Mouse (Mus musculus) heart, adult 2 months (tissue): ENCODE results near the gene Abhd6. TPM values are rescaled to one million over a fixed set of nuclear protein-coding genes. Genes with fewer than 3 reads are reported as not detected.
A peak's percentile ranks its signal among the peaks of the same experiment; 100 is the strongest.

ENCODE experiments used
- DNase-seq, 2 experiments: peaks; one replicate each; pipeline ENCODE4 v3.0.0; 2021
- H3K27ac ChIP-seq: fragments of 200-600 bp; 2 replicates; pipeline ENCODE4 v1.8.1; 2022
- H3K27me3 ChIP-seq: fragments of 200-500 bp; 2 replicates; pipeline ENCODE4 v1.6.1; 2012; ENCODE audit warnings: mild to moderate bottlenecking, low read length, inconsistent platforms, mixed read lengths; ENCODE audit not compliant: control insufficient read depth, insufficient read depth
- H3K36me3 ChIP-seq: fragments of 200-500 bp; 2 replicates; pipeline ENCODE4 v1.6.1; 2012; ENCODE audit warnings: low read length, inconsistent platforms; ENCODE audit not compliant: control insufficient read depth, insufficient read depth
- H3K4me1 ChIP-seq: fragments of 200-500 bp; 2 replicates; pipeline ENCODE4 v1.6.1; 2011; ENCODE audit warnings: low read length; ENCODE audit not compliant: control insufficient read depth, insufficient read depth
- H3K4me3 ChIP-seq: fragments of 200-600 bp; 2 replicates; pipeline ENCODE4 v1.8.1; 2022
- H3K79me2 ChIP-seq: fragments of 200-500 bp; replicated peaks from 2 replicates; pipeline ENCODE4 v1.6.1; 2012; ENCODE audit warnings: mild to moderate bottlenecking, inconsistent platforms, low read length, moderate library complexity, mixed read lengths; ENCODE audit not compliant: control insufficient read depth, insufficient read depth
- H3K9ac ChIP-seq: fragments of 200-500 bp; 2 replicates; pipeline ENCODE4 v1.6.1; 2012; ENCODE audit warnings: low read depth, mild to moderate bottlenecking, control low read depth, inconsistent platforms, low read length, mixed read lengths
- CTCF ChIP-seq: fragments of 200-600 bp; IDR thresholded peaks from 2 replicates; pipeline ENCODE4 v1.8.1; 2022; ENCODE audit warnings: antibody characterized with exemption, mild to moderate bottlenecking, moderate library complexity
- EP300 ChIP-seq: fragments of 200-500 bp; IDR thresholded peaks from 2 replicates; pipeline ENCODE4 v1.6.1; 2011; ENCODE audit warnings: low read depth, low read length, control low read depth; ENCODE audit not compliant: insufficient read depth
- POLR2A ChIP-seq: fragments of 200-500 bp; IDR thresholded peaks from 2 replicates; pipeline ENCODE4 v1.6.1; 2011; ENCODE audit warnings: mild to moderate bottlenecking, low read depth, low read length, control low read depth; ENCODE audit not compliant: insufficient read depth
- WGBS: fragments of 180-500 bp; shearing (Covaris S2); methylation state at CpG from one replicate; pipeline ENCODE4 v1.1.7; 2018; 5-methylcytosine and 5-hydroxymethylcytosine counted together
- intact Hi-C: fragments of 180-260 bp; cut with DNase I; formaldehyde crosslinking; loops from one replicate; pipeline ENCODE4 v1.15.1; 2025
- polyA plus RNA-seq: library from polyadenylated mRNA; depleted of rRNA; stranded (reverse); fragments of >200 nt; gene quantifications from 2 replicates; pipeline ENCODE4 v1.2.3, GENCODE M21; 2012
- total RNA-seq, 2 experiments: library from RNA; stranded (reverse); gene quantifications; 2 replicates each; pipeline ENCODE4 v1.2.3; 2021

Abhd6 gene
- total and polyA plus RNA-seq, 3 experiments = 8.9 to 13.7 (median 12.4) TPM

DNA sequence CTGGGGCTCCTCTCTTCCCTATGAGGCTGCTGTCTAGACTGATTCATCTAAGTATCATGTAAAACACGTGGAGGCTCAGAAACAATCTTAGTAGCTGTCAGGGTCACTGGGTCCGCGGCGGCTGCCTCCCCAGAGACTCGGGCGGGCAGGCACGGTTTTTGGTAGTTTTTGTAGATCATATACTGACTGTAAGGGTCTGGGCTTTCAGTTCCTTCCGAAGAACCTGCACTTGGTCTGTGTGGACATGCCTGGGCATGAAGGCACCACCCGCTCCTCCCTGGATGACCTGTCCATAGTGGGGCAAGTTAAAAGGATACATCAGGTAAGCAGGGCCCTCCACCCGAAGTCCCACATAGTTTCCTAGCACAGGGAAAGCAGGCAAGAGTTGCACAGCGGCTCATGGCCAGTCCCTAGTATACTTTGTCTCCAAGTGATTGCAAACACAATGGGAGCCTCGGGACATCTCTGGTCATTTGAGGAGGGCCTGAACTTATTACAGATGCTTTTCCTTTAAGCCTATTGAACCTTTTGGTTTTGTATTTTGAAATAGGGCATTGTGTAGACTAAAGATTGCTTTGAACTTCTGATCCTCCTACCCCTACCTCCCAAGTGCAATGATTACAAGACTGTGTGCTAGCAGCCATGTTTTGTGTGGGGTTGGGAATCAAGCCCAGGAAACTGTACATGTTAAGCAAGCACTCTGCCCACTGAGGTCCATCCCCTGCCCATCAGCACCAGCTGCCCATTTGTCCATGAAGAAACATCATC, 38.4 kb downstream of the Abhd6 start:
- TF ChIP-seq EP300 = no peak
- no peak for TF ChIP-seq POLR2A
- no peak for TF ChIP-seq CTCF
- H3K27ac ChIP-seq = no peak overlapping the region
- no peaks in the 10 kb centered on the region for H3K79me2 ChIP-seq
- no peak overlapping the region for H3K4me3 ChIP-seq
- 91% methylated on average over 12 of the region's 12 CpGs for WGBS
- peaks cover 3% of the 10 kb centered on the region; the same call in 1 of the 2 replicates for H3K4me1 ChIP-seq
- H3K9ac ChIP-seq = no peak overlapping the region
- intact Hi-C loops = loop anchor here (5.0 kb wide), 1 partner anchor 224 kb away; the partner anchor contains the start of gene Flnb
- no peaks in the 10 kb centered on the region for H3K36me3 ChIP-seq
- no peaks in the 10 kb centered on the region for H3K27me3 ChIP-seq
- DNase-seq = no peak

DNA sequence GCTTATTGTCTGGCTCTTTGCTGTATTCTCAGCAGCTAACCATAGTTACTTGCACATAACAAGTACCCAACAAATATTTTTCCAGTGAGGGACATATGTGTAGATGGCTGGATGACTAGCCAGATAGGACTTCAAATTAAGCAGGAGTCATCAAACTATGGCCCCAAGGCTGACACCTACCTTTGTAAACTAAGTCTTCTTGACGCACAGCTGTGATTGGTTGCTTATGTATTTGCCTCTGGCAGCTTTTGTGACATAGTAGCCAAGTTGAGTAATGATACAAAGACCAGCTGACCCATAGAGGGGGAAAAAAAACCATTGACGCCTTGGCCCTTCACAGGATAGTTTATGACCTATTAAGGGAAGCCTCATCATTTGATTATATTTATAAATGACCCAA, 39.4 kb downstream of the Abhd6 start:
- WGBS = 91% methylated on average over 2 of the region's 2 CpGs
- no peaks in the 10 kb centered on the region for H3K79me2 ChIP-seq
- H3K36me3 ChIP-seq = no peaks in the 10 kb centered on the region
- no peak overlapping the region for H3K9ac ChIP-seq
- peaks cover 3% of the 10 kb centered on the region; the same call in 1 of the 2 replicates for H3K4me1 ChIP-seq
- H3K27ac ChIP-seq = no peak overlapping the region
- no peak for DNase-seq
- no peak for TF ChIP-seq CTCF
- TF ChIP-seq POLR2A = no peak
- TF ChIP-seq EP300 = no peak
- H3K27me3 ChIP-seq = no peaks in the 10 kb centered on the region
- no peak overlapping the region for H3K4me3 ChIP-seq
- intact Hi-C loops = loop anchor here (5.0 kb wide), 1 partner anchor 225 kb away; the partner anchor contains the start of gene Flnb

- no peaks in the 10 kb centered on the region for H3K79me2 ChIP-seq
- no peak for TF ChIP-seq EP300
- TF ChIP-seq POLR2A = no peak
- peaks cover 3% of the 10 kb centered on the region; the same call in 1 of the 2 replicates for H3K4me1 ChIP-seq
- intact Hi-C loops = loop anchor here (5.0 kb wide), 1 partner anchor 225 kb away; the partner anchor contains the start of gene Flnb
- no peaks in the 10 kb centered on the region for H3K36me3 ChIP-seq
- no peak overlapping the region for H3K27ac ChIP-seq
- no peak overlapping the region for H3K4me3 ChIP-seq
- H3K27me3 ChIP-seq = no peaks in the 10 kb centered on the region
- WGBS = 96% methylated on average over 9 of the region's 9 CpGs
- no peak overlapping the region for H3K9ac ChIP-seq
- no peak for DNase-seq
Measured at GRCm38 (mm10) chr14:8042577-8042976, 39.9 kb downstream of the Abhd6 start.

GRCm38 (mm10) chr14:8044330-8044729, 41.6 kb downstream of the Abhd6 start:
- peaks cover 3% of the 10 kb centered on the region; the same call in 1 of the 2 replicates for H3K4me1 ChIP-seq
- intact Hi-C loops = loop anchor here (1.0 to 5.0 kb wide), 3 partner anchors 47 to 227 kb away; partner anchors contain the start of gene Flnb
- WGBS = 59% methylated on average over 8 of the region's 8 CpGs
- H3K4me3 ChIP-seq = no peak overlapping the region
- no peak overlapping the region for H3K27ac ChIP-seq
- no peak overlapping the region for H3K9ac ChIP-seq
- DNase-seq = peak in 1 of 2 experiments; percentile 10
- H3K36me3 ChIP-seq = no peaks in the 10 kb centered on the region
- peak; percentile 80 for TF ChIP-seq CTCF
- TF ChIP-seq POLR2A = no peak
- H3K27me3 ChIP-seq = no peaks in the 10 kb centered on the region
- no peaks in the 10 kb centered on the region for H3K79me2 ChIP-seq

- TF ChIP-seq EP300 (no peak), POLR2A (no peak), CTCF (no peak)
- 87% methylated on average over 6 of the region's 6 CpGs for WGBS
- no peak overlapping the region for H3K9ac ChIP-seq
- intact Hi-C loops = loop anchor here (1.0 to 5.0 kb wide), 3 partner anchors 47 to 227 kb away; partner anchors contain the start of gene Flnb
- no peak for DNase-seq
- H3K27ac ChIP-seq = no peak overlapping the region
- no peaks in the 10 kb centered on the region for H3K27me3 ChIP-seq
- H3K79me2 ChIP-seq = no peaks in the 10 kb centered on the region
- no peak overlapping the region for H3K4me3 ChIP-seq
- no peaks in the 10 kb centered on the region for H3K36me3 ChIP-seq
- H3K4me1 ChIP-seq = peaks cover 1% of the 10 kb centered on the region; the same call in 1 of the 2 replicates
Measured at GRCm38 (mm10) chr14:8044786-8045185, 42.1 kb downstream of the Abhd6 start.
